Mouse (Mus musculus) ovary, postnatal 36 days (tissue): ENCODE data around the gene Inpp4b.

ENCODE experiments used
- DNase-seq: peaks from one replicate; pipeline ENCODE4 v3.0.0; 2022; ENCODE audit warnings: low spot score, mixed read lengths

Inpp4b gene

DNA sequence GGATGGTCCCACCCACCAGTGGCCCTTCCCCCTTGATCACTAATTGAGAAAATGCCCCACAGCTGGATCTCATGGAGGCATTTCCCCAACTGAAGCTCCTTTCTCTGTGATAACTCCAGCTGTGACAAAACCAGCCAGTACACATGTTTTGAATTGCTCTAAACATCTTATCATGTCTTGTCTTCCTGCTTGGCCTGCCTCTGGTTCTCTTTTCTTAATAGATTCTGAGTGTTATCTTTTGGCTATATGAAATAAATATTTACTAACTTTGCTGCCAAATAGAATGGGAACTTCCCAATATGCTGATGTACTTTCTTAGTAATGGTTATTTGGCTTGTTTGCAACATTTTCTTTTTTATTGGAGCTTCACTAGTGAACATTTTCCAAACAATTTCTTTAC is 389.0 kb downstream of the Inpp4b start:
- no peak for DNase-seq

DNA sequence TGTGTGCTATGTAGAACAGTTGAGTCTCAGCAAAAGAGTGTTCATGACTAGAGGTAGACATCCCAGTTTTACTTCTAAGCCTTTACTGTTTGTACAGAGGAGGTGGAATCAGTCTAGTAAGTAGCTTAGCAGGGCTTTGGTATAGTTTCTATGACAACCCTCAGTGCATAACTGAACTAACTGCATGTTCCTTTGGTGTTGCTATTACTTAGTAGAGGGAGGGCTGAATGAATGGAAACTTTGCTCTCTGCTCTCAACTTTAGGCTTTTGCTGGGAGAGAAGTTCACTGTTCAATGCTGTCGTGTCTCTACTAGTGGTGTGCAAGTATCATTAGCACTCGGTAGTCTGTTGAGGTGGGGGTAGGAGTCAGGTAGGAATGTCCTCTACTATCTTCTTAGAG is 393.3 kb downstream of the Inpp4b start:
- no peak for DNase-seq

DNA sequence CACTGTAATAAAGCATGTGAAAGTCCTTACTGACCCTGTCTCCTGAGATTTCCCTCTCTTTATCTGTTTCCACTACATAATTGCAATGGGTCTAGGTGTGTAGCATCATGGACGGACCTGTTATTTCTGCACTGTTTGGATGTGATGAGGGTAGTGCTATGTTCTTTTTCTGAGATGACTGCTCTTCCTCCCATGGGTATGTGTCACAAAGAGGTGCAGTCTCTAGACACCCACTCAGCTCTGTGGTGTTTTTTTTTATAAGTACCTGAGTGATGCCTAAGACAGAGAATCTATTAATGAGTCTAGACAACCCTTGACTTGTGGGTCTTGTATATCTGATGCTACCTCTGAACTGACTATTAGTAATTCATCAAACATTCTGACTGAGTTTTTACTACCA is 393.7 kb downstream of the Inpp4b start:
- no peak for DNase-seq

DNA sequence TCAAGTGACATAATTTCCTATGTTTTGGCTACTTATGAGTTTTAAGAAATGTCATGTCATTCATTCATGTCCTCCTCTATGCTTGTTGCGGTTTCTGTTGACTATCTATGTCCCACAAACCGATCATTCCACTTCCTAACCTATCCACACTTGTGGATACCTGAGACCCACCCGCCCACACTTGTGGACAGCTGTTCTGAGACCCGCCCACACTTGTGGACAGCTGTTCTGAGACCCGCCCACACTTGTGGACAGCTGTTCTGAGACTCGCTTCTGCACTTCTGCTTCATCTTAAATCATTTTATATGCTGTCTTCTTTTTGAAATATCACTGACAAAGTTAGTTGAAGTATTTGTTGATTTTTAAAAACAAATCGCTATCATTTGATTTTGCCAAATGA is 400.2 kb downstream of the Inpp4b start:
- no peak for DNase-seq

DNA sequence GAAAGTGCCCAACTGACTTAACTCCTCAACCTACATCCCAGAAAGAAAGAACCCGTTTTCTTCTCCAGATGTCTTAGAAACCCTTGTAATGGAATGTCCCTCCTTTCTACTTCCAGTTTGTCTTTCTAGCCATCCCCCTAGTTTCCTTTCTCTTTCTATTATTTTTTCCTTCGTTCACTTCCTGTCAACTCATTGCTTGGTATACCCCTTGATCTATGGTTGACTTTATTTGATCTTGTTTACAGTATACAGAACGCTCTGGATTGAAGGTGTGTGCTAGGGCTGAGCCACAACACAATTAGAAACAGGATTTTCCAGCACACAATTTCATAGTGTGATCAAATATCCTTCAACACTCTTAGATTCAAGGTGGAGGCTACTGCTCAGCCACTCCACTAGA is 400.7 kb downstream of the Inpp4b start:
- DNase-seq: no peak

DNA sequence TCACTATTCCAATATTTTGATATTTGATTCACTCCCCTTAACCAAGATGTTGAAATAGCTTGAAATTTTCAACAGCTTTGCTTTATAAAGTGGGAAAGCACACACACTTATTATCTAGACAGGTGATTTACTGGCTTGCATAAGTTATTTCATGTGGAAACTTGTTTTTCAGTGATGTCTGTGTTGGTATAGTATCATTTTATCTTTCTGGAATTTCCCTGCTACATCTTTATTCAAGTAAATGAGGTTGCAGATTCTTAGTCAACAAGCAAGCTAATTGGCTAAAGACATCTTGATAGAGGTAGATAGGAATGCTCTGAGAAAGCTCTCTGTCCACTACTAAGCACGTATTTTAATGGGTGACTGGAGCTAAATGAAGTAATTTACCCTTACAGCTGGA is 403.1 kb downstream of the Inpp4b start:
- no peak for DNase-seq

DNA sequence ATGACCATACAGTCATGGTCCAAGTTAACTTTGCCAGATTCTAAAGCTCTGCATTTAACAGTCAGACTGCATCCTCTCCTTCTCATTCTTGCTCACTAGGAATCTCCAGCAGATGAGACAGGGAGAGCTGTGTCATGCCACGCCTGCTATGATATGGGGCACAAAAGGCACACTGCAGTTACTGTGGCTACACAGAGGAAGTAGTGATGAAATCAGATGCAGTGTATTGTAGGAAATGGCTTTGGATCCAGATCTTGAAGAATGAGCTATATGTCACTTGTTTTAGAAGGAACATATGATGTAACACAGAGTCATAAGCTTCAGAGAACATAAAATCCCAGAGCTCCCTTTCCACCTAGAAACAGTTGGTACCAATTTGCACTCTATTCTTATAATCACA is 408.8 kb downstream of the Inpp4b start:
- DNase-seq: no peak

DNA sequence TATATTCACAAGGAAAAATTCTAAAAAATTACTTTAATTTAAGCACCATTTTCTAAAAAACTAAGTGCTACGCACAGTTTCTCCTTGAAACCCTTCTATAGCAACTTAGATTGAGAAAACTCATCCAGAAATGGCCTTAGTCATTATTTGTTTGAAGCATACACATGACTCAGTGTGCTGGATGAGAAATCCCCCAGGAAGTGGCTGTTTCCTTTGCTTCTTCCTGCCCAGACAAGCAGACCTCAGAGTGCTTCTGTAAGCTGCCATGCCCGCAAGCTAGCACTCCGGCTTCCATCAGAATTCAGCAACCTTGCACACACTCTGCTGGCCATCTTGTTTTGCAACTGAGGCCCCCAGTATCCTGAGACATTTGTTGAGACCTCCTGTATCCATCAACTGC is 414.3 kb downstream of the Inpp4b start:
- no peak for DNase-seq

DNA sequence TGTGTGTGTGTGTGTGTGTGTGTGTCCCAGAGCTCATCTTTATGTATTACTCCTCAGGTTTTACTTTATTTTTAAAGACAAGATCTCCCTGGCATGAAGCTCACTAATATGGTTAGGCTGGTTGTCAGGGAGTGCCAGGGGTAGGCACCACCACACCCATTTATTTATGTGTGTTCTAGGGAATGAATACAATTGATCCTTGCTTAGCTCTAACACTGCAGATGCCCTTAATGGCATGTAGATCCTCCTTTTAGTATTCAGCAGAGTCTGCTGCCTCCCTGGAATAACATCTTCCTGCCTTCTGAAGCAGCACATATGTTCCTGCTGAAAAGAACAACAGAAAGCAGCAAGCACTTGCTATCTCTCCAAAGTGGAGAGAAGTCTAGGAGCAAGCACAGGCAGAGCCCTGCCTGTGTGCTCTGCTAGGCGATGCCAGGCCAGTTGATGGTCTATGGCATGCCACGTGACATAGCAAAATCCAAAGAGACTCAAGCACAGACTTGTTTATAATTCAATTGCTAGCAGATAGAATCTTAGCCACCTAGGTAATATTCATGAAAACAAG is 415.3 kb downstream of the Inpp4b start:
- DNase-seq: no peak

DNA sequence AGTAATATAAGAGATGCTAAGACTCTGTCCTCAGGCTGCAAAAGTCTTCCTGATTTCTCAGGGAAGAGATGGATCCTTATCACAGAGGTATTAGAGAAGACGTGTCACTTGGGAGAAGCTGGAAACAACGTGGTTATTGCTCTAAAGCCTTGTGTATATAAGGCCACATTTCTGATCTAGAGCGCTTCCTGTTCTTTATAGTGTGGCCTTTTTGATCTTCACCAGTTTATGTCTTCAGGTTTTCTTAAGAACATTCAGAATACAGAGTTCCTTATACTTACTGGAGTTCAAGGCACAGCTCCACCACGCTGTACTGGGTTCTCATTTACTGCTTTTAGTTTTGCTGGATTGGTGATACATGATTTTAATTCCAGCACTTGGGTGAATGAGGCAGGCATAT is 419.1 kb downstream of the Inpp4b start:
- no peak for DNase-seq

DNA sequence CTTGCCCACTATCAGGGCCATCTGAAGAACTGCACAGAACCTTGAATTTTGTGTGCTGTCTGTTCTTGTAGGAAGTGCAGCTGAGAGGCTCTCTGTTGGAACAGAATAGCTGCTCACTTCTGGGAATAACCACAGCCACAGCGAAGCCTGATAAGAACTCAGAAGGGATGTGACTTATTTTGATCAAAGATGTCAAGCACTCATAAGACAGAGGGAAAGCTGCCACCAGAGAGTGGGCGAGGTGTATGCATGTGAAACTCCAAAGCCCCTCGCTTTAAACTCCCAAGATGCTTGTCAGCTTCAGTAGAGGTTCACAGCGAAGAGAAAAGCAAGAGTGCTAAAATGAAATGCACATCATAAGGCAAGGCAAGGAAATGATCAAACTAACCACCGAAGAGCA is 423.7 kb downstream of the Inpp4b start:
- no peak for DNase-seq

DNA sequence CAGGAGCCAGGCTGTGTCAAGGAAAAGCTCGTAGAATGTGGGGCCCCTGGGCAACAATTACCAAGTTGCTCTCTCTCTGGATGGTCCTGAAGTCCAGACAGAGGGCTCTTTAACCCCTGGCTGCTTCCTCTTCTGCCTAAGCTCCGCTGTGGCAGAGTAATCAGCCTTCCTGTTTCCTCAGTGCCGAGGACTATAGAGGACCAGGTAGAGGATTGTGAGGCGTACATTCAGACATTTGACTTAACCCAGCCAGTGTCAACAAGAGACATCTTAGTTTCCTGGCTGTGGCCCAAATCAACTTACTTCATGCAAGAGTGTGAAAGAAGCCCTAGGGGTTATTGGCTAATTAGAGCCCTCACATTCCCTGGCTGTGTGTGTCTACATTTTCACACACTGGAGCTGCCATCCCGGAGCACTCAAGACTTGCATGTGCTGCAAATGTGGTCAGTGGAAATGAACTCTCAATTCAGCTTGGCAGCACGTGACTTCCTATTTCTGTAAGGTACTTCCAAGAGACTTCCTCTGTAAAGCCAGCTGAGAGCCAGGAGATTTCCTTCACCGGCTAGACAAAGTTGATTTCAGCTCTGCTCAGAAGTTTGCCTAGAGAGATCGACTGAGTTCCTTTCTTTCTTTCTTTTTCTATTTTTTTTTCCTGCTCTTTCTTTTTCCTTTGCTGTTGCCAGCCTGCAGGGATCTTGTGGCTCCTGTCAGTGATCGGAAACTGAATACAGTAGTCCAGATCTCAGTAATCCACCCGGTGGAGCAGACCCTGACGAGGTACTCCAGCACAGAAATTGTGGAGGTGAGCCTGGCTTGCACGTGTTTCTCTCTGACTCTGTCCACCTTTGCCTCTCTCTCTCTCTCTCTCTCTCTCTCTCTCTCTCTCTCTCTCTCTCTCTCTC is 425.3 kb downstream of the Inpp4b start:
- no peak for DNase-seq

DNA sequence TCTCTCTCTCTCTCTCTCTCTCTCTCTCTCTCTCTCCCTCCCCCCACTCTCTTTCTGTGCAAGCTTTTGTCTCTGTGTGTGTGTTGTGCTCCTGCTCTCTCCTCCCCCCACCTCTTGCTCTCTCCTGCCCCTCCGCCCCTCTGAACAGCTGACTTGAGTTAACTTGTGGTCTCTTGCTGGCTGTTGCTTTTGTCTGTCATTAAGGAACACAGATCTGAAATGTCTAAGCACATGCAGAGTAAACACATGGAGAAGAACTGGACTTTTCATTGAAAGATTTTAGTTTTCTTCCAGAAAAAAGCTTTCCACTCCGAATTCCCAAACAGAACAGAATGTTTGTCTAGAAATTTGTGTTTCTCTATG is 425.9 kb downstream of the Inpp4b start:
- no peak for DNase-seq

DNA sequence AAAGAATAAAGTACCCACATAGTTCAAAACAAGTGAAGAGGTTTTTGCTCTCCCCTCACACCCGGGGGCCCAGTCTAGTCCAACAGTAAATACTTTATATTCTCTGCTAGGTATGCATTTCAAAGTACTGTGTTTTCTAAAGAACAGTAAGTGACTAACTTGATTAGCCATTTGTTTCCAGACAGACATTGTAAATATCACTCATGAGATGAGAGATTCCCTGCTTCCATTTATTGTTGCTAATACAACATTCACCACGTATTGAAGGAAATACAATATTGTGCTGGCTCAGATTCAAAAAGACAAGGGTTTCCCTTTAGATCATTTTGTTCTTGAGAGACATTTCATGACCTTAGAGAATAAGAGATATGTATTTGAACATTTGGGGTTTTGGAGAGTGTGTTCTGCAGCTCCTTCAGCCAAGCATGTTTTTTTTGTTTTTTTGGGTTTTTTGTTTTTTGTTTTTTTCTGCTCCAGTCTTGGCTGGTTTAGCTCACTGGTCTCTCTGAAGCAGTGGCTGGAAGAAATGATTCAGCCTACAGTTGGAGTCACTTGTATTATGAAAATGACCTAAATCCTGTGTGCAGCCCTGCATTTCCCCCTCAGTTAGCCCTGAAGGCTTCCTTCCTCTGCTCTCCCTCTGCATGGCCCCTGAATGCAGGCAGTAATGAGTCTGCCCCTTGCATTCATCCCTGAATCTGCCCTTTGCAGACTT is 426.5 kb downstream of the Inpp4b start:
- no peak for DNase-seq

DNA sequence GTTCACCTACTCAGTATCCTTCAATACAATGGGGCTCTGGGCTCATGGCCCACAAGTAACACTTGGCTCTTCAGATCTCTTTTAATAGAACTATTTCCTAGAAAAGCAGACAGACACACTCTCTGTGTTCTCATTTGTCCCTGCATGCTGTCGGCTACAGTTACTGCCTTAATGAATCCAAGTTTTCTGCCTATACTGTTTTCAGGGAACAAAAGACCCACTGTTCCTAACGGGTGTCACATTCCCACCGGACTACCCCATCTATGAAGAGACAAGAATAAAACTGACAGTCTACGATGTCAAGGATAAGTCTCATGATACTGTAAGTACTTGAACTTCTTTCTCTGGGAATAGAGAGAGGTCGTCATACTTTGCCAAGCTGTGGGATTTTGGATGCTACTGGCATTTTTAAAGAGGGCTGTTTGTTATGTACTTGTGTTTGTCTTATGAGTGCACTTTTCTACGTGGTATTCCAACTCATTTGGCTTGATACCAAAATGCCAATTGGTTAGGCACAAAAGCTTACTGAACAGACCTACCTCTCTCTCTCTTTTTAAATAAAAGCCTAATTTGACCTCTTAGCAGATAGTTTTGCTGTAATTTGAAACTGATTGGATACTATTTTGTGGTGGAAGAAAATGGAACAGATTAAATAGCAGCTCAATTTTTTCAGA is 428.4 kb downstream of the Inpp4b start:
- no peak for DNase-seq

DNA sequence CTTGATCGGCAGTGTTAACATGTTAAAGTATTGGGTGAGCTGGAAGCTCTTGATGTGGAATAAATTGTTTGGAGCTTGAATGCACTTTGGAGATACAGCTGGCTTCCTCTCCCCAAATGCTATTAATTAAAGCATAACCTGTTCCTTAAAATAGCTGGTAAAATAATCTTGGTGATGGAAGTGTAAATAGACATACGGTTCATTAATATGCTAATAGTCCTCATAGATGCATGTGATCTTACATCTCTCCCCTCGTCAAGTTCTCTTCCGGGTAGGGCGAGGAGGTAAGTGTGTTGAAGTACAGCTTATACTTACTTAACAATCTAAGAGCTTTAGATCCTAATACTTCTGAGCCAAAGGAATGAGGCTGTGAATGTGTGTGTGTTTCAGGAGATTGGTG is 430.5 kb downstream of the Inpp4b start:
- DNase-seq: no peak

DNA sequence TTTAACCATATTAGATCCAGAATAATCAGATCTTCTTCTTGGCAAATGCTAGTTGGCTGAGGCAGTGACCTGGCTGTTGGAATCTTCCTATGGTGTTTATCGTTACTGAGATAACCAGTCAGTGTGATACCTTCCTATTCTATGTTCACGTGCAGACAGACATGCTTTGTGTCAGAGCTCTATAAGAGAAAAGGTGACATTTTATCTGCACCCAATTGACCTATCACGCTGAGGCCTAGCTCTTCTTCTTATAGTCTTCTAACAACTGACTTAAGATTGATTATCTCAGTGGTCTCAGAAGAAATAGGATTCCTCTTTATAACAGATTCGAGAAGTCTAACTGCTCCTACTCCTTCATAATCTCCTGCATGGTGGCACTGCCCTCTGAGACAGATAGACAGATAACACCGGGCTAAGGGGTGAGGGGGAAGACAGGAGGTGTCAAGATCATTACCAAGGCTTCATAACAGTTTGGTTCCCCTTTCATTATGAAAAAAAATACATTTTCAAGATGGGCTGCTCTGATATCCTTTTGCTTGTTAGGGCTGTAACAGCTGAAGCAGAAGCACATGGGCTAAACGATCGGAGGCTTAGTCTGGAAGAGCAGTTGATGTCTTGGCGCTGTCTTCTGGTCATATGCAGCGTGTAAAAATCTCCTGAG is 431.1 kb downstream of the Inpp4b start:
- DNase-seq: no peak

DNA sequence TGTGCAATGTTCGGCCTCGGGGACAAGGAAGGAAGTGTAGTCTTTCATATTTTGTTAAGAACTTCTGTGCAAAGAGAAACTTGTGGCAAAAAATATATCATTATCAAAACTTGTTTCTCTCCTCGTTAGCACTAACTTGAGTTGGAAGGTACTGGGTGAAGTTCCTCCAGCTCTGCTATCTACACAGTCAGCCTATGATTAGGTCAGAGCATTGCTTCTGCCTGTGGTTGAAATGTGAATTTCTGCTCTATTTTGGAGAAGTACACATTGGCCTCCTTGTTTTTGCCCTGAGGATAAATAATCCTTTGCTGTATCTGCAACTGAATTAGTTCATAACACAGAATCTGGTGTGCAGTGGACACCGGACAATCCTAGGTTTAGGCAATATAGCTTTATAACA is 431.7 kb downstream of the Inpp4b start:
- DNase-seq: no peak

DNA sequence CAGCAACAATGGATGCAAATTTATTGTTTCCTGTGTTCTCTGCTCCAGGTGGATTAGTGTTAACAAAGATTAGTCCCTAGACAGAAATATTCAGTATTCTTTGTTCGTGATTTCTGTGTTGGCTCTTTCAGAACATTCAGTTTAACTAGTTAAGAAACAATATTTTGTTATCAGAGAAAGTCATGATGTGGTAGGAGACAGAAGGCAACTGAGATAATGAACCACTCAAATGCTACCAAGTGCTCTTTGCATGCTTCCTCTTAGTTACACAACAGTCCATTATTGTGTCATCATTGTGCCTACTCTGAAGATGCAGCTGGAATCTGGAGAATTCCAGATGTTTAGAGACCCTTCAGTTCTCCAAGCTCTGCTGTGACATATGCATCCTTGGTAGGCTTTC is 432.1 kb downstream of the Inpp4b start:
- DNase-seq: no peak

DNA sequence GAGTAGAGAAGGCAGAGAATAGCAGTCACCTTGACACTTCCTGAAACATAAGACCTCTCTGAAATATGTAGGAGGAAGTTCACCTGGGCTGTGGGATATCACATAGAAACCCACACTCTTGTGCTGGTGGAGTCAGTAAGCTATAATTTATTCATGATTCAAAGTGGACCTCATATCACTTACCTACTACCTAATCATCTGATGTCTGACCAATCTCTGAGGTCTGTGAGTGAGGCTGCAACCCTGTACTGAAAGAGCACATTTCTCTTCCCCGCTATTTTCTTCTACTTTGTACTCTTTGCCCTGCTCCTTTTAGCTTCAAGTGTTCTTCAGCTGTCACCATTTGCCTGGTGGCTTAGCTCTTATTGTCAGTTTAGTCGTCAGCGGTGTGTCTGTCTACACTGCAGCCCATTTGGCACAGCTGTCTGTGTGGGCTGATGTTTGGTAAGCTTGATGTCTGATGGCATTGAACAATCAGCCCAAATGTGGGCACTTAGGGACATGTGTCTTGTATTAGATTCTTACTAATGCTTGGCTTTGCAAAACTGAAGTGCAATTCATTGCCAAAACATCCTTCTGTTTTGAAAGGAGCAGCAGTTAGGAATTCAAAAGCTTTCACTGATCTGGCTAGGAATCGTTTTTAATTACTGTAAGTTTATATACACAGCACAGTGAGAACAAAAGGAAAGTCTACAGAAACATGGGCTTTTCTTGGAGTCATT is 434.3 kb downstream of the Inpp4b start:
- DNase-seq: no peak

DNA sequence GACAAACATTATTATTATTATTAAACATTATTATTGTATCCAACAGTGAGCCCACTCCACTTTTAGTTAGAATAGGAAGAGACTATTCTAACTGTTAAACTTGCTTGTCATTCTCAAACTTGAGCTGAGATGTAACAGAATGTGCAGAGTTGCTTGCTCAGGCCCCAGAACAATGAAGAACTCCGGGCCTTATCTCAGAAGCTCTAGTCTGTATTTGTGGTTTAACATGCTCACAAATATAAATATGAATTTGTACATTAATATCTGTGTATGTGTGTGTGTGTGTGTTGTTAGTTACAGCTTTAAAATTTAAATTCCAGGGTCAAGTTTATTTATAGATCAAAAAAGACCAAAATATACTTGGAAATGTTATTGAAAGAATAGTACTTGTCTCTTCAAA is 435.3 kb downstream of the Inpp4b start:
- no peak for DNase-seq

DNA sequence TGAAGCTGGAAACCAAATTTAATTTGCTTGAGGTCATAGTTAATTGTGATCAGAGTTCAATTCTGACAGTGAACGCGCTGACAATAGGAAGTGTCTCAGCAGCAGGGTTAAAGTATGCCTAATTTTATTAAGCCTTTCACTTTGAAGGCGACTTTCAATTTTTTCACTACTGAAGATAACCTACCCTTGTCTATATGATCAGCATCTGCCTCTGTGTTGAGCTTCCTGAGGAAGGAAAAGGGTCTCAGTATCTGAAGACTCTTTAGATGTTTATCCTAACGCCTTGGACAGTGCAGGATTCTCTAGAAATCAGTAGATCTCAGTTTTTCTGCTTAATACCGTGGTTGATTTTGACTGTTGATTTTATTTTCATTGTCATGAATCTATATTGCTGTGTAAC is 437.1 kb downstream of the Inpp4b start:
- DNase-seq: no peak
